Mouse (Mus musculus) splenic B cell, adult 2 months (primary cell): ENCODE data around the gene Dnajb12.

Source experiments
- DNase-seq: peaks from one replicate; pipeline ENCODE4 v3.0.0-alpha.2; 2011; ENCODE audit warnings: low read depth, low spot score
- H3K27me3 ChIP-seq: 2 replicates; pipeline ENCODE4 v1.6.1; 2012; ENCODE audit warnings: mild to moderate bottlenecking, low read length, moderate library complexity, mixed read lengths; ENCODE audit not compliant: control insufficient read depth, poor library complexity, insufficient read depth, severe bottlenecking
- H3K36me3 ChIP-seq: 2 replicates; pipeline ENCODE4 v1.6.1; 2012; ENCODE audit warnings: mild to moderate bottlenecking, low read length, moderate library complexity, mixed read lengths; ENCODE audit not compliant: control insufficient read depth, poor library complexity, insufficient read depth, severe bottlenecking

The Dnajb12 gene

DNA sequence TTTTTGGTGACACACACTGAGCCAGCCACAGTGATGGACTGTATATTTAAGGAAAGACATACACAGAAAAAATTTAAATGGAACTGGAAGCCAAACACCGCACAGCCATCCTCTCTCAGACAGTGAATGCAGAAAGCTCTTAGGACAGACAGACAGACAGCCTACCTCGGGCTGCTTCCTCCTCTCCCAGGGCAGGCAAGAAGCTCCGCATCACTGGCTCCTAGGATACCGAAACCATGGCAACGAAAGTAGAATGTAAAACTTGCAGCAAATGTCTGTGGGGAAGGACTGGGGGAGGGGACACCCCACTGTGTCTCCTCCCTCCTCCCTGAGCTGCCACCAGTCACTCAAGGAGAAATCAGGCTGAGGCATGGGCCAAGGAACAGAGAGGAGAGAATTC, 18.2 kb downstream of the Dnajb12 start:
- Histone ChIP-seq H3K27me3 (no peaks in the 10 kb centered on the region), H3K36me3 (peaks cover 5% of the 10 kb centered on the region)
- DNase-seq, result peak; percentile 72

DNA sequence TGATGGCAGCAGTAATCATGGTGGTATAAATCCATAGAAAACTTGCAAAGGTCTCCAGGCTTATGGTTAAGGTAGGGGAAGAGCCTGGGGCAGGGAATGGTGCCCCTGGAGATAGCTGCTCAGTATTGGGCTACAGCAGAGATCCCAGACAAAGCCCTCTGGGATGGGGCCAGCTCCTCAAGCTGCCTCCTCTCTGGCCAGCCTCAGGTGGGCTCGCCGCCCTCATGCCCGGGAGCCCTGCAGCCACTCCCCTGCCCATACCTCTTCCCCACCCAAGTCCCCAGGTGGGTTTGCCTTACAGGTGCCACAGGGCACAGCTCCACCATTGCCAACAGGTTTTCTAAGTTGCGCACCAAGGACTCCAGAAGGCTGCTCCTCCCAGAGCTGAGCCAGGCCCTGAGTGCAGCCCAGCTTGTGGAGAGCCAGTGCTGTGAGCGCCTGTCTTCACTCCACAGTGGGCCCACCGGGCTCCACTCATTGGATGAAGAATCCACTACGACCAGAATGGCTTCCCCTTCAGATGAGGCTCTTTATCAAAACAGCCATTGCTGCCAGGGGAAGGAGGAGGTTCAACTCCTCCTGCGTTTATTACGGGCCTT, 18.9 kb downstream of the Dnajb12 start:
- peaks cover 5% of the 10 kb centered on the region for H3K36me3 ChIP-seq
- no peak for DNase-seq
- H3K27me3 ChIP-seq, result no peaks in the 10 kb centered on the region

DNA sequence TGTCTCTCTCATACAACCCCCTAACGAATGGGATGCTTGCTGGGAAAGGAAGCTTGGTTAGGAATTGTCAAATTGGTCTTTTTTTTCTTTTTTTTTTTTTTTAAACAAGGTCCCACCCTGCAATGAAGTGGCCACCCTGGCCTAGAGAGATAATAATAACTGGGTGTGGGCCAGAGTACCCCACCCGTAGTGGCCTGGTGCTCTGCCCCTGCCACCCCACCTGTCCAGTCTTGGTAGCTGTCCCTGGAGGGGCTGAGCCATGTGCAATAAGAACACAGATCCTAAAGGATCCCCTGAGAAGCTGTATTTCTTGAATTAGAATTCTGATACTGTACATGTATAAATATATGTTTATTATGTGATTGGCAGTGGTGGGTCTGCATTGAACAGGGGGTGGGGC, 19.6 kb downstream of the Dnajb12 start:
- no peak for DNase-seq
- Histone ChIP-seq H3K27me3 (no peaks in the 10 kb centered on the region), H3K36me3 (peaks cover 5% of the 10 kb centered on the region)

DNA sequence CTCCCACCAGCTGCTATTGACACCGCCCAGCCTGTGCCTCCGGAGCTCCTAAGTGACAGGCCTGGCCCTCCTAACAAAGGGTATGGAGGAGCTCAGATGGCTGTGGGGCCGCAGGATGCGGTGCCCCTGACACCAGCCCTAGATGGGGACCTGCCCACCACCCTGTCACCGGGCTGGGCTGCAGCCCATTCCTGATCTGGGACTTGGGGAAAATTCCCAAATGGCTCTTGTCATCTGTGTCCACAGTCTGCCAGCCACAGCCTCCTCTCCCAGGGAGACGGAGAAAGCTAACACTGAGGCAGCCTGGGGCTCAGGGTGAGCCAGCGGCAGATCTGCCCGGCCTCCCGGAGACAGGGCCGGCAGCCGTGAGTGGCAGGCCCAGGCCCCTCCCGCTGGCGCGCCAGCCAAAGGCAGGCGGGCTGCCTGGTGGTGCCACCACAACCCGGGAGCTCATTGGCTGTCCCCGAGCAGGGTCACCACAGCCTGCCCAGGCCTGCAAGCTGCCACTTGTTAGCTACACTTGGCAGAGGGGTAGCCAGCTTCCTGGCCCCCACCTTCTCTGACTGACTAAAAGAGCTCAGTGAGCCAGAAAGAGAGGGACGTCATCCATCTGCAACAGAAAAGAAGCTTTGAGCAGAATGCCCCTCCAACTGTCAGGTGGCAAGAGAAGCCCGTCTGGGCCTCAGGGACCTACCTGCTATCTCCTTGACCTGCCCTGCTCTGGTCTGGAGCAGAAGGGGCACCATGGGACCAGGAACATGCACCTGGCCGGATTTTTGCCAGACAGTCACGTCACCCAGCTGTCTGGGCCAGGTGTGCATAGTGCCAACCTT, 20.2 kb downstream of the Dnajb12 start:
- Histone ChIP-seq H3K27me3 (no peaks in the 10 kb centered on the region), H3K36me3 (no peaks in the 10 kb centered on the region)
- peak; percentile 94 for DNase-seq

DNA sequence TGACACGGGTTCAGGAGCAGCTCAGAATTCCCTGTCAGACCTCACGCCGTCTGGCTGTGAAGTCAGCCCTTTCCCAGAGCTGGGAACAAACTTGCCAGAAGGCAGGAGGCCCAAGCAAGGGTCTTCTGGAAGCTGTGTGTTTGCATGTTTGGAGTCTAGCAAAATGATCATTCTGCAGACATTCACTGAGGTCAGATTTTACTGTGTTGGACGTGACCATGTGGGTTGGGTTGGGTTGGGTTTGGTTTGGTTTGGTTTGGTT, 20.7 kb downstream of the Dnajb12 start:
- DNase-seq, result no peak
- H3K27me3 ChIP-seq, result no peaks in the 10 kb centered on the region
- H3K36me3 ChIP-seq, result no peaks in the 10 kb centered on the region

DNA sequence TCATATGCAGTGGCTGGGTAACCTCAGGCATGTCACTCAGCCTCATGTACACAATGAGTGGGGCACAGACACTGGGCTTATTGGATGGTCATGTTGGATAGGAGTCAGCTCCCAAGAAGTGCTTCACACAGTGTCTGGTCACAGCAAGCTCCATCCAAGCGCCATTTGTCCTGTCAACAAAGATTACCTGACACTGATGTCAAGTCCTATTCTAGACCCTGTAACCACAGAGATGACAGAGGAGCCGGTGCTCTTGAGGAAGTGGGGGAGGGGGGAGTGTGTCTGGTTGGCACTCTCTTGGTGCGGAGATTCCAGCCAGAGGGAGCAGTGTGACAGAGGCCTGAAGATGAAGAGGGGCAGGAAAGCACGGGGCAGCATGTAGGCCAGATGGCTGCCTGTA, 21.6 kb downstream of the Dnajb12 start:
- no peaks in the 10 kb centered on the region for H3K27me3 ChIP-seq
- peak; percentile 66 for DNase-seq
- H3K36me3 ChIP-seq, result no peaks in the 10 kb centered on the region

DNA sequence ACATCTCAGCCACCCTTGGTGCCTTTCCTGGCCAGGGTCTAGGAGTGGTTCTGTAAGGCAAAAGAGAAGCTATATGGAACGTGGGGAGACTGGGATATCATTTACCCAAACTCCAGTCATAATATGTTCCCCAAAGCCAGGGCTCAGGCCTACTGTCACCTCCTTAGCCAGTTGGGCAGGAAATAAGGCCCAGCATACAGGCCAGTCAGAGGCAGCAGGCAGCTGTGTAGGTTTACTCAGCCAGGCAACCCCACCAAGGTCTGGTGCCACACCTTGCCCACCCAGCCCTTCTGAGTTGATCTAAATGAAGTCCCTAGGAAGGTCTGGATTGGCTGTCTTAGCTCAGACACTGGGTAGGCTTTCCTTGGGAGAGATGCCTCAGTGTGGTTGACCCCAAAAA, 22.1 kb downstream of the Dnajb12 start:
- H3K36me3 ChIP-seq, result no peaks in the 10 kb centered on the region
- no peaks in the 10 kb centered on the region for H3K27me3 ChIP-seq
- DNase-seq, result no peak

DNA sequence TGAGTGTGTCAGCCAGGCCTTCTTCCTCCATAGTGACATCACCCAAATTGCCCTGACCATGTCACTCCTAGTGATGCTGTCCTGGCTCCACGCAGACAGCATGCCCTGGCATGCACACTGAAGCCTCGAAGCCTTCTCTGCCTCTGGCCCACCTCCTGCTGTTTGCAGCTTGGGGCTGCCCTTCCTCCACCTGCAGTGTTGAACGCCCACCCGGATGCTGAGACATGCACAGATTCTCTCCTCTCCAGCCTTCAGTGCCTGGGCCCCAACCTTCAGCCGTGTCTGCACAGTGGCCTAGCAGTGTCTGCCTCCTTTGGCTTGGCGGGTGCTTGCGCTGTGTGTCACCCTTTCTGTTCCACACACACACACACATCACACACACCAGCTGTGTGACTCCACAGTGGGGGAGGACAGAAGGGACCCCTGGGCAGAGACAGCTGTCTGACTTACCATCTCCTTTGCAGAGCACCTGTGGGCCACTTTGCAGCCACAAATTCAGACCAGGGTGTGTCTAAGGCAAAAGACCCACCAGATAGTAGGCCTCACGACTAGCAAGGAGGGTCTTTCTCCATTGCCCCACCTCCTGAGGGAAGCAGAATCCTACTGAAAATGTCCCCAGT, 22.7 kb downstream of the Dnajb12 start:
- no peaks in the 10 kb centered on the region for H3K27me3 ChIP-seq
- no peak for DNase-seq
- H3K36me3 ChIP-seq, result no peaks in the 10 kb centered on the region

DNA sequence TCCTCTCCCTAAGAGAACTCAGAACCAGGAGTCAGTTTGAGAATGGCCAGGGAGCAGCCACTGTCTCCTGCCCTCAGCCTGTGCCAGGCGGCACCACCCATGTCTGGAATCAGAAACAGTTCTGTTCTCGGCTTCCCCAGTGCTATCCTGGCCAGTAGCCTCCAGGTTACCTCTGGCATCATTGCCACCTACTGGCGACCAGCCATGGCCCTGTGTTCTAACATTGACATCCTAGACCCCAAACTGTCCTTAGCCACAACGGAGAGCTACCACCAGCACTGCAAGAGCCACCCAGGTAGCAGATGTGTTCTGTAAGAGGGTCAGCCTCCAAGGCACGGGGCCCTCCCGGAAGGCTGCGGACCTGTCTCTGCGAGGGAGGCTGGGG, 23.2 kb downstream of the Dnajb12 start:
- DNase-seq, result no peak
- Histone ChIP-seq H3K27me3 (no peaks in the 10 kb centered on the region), H3K36me3 (no peaks in the 10 kb centered on the region)

DNA sequence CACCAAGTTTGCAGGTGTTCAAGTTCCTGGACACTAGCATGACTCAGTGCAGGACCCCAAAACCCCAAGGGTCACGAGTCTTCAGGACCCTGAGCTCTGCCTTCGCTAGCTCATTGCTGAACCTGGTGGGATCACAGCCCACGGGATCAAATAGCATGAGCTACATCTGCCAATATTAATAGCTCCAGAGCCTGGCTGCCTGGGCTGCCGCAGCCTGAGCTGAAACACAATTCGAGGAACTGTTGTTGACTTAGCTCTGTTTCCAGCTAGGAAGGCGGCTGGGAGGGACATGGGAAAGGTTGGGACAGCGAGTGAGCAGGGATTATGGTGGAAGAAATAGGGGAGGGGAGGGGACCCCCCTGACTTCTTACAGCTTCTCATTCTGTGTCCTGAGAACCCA, 23.8 kb downstream of the Dnajb12 start:
- H3K27me3 ChIP-seq, result no peaks in the 10 kb centered on the region
- H3K36me3 ChIP-seq, result no peaks in the 10 kb centered on the region
- no peak for DNase-seq

DNA sequence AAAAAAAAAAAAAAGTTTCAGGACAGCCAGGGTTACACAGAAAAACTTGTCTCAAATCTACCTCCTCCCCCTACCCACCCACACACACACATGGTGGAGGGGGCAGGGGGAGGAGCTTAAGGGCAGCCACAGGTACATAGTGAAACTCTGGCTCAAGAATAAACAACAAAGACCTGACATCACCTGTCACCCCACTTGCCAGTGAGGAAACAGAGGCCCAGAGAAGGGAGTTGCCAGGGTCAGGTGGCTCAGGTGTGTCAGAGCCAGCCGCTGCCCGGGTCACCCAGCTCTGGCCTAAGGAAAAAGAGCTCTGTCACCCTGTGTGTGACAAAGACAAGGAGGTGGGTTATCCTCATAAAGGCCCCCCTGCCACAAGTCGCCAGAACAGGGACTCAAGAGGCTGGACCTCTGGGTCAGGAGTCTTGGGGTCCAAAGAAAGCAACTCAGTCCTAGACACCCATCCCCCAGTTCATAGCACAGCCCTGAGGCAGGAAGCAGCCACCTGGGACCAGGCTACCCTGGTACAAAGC, 27.8 kb downstream of the Dnajb12 start:
- peak; percentile 67 for DNase-seq
- no peaks in the 10 kb centered on the region for H3K36me3 ChIP-seq
- H3K27me3 ChIP-seq, result no peaks in the 10 kb centered on the region

DNA sequence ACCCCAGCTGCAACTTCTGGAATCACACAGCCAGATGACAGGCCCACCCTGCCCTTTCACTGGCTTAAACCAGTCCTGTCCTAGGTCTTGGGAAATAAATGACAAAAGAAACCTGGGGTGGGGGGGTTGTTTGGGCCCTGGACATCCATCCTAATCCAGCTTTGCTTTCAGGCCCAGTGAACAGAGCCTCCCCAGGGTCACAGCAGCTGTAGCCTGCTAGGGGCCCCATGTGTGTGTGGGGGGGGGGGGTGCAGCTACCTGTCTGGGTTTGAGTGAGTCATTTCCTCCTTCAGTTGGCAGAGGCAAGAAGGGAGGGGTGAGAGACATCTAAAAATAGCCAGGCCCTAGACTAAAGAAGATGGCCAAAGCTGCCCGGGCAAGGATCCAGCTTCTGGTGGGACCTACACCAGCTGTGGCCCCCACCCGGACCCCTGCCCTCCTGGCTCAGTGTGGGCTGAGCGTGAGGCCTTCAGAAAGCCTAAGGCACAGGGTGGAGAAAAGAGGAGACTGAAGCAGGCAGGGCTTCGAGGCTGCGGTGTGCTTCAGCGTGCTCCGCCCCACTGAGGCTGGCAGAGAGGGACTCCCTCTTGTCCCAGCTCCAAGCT, 28.4 kb downstream of the Dnajb12 start:
- no peaks in the 10 kb centered on the region for H3K27me3 ChIP-seq
- DNase-seq, result peak; percentile 79

DNA sequence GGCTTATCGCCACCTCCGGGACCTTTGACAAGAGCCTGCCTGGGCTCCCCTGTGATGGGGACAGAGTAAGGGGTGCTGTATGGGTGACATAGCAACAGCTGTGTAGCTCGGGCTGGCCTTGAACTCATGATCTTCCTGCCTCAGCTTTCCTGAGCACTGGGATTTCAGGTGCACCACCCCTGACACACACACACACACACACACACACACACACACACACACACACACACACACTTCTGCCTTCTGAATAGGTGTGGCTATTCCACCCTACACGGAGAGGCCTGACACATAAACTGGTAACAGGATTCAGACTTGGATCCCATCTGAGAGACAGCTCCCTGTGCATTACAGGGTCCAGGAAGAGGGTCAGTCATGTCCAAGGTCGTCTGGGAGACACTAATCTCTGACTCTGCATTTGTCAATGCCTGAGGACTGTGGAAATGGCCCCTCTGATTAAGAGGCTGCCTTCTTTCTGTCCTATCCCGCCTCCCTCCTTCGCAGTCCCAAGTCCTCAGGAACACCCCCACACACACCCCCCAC, 29.5 kb downstream of the Dnajb12 start:
- Histone ChIP-seq H3K36me3 (no peaks in the 10 kb centered on the region), H3K27me3 (no peaks in the 10 kb centered on the region)
- no peak for DNase-seq

More for the DNA sequence above, 28.4 kb downstream of the Dnajb12 start:
- no peaks in the 10 kb centered on the region for H3K36me3 ChIP-seq

DNA sequence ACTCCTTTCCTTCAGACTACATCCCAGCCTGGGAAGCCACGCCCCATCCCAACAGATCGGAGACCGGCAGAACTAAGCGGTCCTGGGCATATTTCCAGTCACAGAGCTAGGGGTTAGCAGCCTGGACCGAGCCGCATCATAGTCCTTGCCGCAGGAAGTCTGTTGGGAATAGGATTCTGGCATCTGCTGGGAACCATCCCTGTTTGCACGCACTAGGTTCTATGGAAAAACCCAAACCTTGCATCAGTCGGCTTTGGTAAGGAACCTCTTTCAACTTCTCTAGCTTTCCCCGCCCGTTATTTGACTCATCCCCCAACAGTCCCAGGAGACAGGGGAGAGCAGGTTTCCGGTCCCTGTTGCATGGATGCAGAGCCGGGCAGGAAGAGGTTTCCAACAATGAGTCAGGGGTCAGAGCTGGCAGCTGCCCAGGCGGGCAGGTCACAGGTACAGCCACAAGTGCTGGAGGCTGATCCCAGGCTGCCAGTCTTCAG, 30.0 kb downstream of the Dnajb12 start:
- Histone ChIP-seq H3K36me3 (no peaks in the 10 kb centered on the region), H3K27me3 (no peaks in the 10 kb centered on the region)
- peak; percentile 36 for DNase-seq

DNA sequence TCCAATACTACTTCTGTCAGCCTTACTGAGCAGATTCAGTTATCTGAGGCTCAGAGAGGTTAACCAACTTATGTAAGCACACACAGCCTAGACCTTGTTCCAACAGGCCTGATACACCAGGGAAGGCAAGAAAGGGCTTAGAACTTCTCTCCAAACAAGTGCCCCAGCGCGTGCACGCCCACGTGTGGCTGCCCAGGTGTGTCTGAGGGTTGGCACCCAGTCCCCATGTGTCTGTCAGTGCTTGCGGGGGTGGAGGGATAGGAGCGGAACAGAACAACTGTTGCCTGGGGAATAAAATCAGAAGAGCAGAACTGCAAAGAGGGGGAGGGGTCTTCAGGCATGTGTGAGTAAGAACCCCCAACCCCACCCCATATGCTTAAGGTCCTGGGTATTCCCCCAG, 31.7 kb downstream of the Dnajb12 start:
- peak; percentile 85 for DNase-seq
- H3K27me3 ChIP-seq, result no peaks in the 10 kb centered on the region

More for the DNA sequence above, 31.7 kb downstream of the Dnajb12 start:
- no peaks in the 10 kb centered on the region for H3K36me3 ChIP-seq
